Mouse (Mus musculus): ENCODE measurements around the gene Vps45. TPM values are rescaled to one million over a fixed set of nuclear protein-coding genes. Genes with fewer than 3 reads are reported as not detected.
A peak's percentile ranks its signal among the peaks of the same experiment; 100 is the strongest.
"Not testable (repeated sequence)": the region's sequence is repeated elsewhere in the genome, so short reads cannot be mapped to it uniquely, and the experiment has no call there.

Gene Vps45
- total RNA-seq, 2 experiments from 2014 or later, result 41.8 to 47.1 TPM

DNA sequence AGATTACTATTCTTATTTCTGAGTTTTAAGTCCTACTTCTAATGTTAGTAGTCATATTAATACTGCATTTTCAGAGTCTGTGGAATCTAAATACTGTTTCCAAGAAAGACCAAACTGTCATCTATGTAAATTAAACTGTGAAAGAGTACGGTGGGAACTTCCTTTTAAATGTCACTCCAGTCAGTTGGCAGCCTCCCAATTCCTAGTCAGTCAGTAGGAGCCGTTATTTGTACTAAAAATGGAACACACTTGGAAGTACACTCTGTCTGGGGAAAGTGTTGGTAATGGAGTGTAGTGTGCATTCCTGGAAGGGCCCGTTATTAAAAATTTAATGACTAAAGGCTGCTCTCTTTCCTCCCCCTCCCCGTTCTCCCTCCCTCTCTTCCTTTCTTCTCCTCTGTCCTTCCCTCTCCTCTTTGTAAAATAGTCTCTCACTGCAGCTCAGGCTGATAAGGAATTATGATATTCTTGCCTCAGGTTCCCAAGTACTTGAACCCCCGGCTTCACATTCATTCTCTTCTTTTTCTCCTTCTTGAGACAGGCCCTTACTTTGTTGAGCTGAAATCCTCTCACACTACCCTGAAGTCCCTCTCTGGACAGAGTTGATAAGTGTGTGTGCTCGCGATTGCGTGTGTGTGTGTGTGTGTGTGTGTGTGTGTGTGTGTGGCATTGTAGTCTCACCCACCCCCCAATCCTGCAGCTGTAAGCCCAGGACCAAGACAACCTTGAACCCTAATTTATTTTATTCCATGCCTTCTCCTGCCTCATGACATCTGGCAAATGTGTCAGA is 100.7 kb downstream of the Vps45 start:
- intact Hi-C loops (cut with DNase I), result no loop called here
- peak; percentile 57 to 59 for DNase-seq (ENCODE audit: low spot score in 2 of 2)

GRCm38 (mm10) chr3:95955318-95955717 is 102.9 kb downstream of the Vps45 start:
- intact Hi-C loops (cut with DNase I), result no loop called here
- DNase-seq (ENCODE audit: low spot score in 2 of 2), result no peak

DNA sequence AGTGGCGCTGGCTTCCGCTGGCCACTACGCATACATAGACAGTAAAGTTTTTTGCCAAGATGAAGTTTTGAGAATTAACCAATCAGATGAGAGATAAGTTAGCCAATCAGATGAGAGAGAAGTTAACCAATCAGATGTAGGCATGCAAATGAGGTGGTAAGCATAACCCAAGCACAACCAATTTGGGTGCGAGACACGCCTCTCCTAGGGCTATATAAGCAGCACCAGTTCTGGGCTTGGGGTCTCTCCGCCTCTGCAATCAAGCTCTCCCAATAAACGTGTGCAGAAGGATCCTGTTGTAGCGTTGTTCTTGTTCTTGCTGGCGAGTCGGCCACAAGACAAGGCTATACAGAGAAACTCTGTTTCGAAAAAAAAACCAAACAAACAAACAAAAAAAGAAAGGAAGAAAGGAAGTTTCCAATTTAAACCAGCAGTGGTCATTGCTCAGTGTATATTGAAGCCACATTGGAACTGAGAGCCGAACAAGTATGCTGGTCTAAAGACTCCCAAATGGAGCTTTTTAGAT is 103.6 kb downstream of the Vps45 start:
- intact Hi-C loops (cut with DNase I); DNase-seq (ENCODE audit: low spot score in 2 of 2): not testable (repeated sequence)

DNA sequence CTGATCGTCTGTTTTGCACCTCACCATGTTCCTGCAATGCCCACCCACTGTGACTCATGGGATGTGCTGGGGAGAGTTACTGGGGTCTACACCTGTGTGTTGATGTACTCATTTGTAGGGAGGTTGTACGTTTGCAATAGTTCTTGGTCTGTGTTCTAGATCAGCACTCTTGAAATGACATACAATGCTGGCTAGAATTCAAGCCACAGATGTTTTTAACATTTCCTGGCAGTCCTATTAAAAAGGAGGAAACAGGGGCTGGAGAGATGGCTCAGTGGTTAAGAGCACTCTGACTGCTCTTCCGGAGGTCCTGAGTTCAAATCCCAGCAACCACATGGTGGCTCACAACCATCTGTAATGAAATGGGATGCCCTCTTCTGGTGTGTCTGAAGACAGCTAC is 104.7 kb downstream of the Vps45 start:
- intact Hi-C loops (cut with DNase I), result no loop called here
- no peak for DNase-seq (ENCODE audit: low spot score in 2 of 2)

DNA sequence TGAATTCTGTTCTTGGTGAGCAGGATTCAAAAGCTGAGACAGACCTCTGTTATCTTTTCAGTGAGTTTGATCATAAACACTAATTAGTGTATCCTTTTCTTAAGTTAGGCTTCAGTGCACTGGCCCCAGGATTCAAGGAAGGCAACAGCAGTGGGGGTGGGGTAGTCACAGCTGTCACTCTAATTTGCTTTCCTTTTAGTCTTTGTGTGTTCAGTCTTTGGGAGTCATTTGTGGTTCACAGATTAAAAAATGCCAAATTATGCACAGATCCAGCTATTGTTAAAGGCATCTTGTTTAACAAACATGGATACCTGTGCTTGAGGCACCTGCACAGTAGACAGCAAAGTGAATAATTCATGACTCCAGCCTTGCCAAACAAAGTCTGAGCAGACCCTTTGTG is 105.2 kb downstream of the Vps45 start:
- intact Hi-C loops (cut with DNase I), result no loop called here
- DNase-seq (ENCODE audit: low spot score in 2 of 2), result no peak

DNA sequence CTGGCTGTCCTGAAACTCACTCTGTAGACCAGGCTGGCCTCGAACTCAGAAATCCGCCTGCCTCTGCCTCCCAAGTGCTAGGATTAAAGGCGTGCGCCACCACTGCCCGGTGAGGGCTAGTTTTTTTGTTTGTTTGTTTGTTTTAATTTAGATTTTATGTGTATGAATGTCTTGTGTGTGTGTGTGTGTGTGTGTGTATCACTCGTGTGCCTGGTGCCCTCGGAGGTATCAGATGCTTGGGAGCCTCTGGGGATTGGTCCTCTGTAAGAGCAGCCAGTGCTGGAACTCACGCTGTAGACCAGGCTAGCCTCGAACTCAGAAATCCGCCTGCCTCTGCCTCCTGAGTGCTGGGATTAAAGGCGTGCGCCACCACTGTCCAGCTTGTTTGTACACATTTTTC is 106.7 kb downstream of the Vps45 start:
- intact Hi-C loops (cut with DNase I), result loop anchor here (2.0 kb wide), 1 partner anchor 21 kb away; no protein-coding TSS in a partner anchor
- not testable (repeated sequence) for DNase-seq (ENCODE audit: low spot score in 2 of 2)

DNA sequence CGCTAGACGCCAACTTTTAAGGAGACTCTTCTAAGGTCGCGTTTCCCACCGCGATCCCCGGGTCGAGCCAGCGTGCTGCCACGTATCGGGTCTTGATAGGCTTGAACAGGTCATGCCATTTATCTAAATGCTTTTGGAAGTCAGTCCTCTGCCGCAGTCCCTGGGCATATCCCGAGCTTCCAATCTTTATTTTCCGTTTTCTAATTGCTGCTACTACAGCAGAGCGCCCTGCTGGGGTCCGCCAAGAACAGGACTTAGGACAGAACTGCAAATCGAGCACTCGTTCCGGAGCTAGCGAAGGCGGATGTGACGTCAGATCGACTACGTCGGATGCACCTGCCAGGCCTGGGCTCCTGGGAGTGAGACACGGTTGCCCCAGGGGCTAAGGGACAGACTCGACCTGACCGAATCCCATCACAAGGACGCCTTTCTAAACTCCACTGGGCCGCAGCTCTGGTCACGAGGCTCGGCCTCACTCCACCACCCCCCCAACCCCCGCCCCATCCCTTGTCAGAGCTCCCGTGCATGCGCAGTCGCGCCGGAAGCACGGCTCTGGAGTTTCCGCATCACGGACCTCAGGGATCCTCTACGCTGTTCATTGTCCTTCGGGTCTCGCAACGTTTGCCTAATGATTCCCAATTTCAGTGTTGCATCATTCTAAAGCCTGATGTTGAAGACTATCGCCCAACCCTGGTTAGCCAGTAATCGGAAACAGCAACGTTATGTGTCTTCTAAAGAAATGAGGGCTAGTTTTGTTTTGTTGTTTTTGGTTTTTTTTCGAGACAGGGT is 107.3 kb downstream of the Vps45 start:
- peak; percentile 94 to 95 for DNase-seq (ENCODE audit: low spot score in 2 of 2)
- intact Hi-C loops (cut with DNase I), result loop anchor here (2.0 kb wide), 1 partner anchor 20 kb away; no protein-coding TSS in a partner anchor

Other genes starting within 250 kb of the Vps45 start
- gene Rprd2, start 239.6 kb downstream of the Vps45 start, total RNA-seq (2021), result 10 to 100 TPM; 65.2 to 69.4 TPM
- 10 to 100 TPM; 32.2 to 34.3 TPM for gene Prpf3, start 202.6 kb downstream of the Vps45 start, total RNA-seq (2021)
- gene Mrps21, start 186.9 kb downstream of the Vps45 start, total RNA-seq (2021), result 100 to 1,000 TPM; 153 to 158 TPM
- 10 to 100 TPM; 13.0 to 21.3 TPM for gene Ciart, start 176.2 kb downstream of the Vps45 start, total RNA-seq (2021)
- 1 to 10 TPM; 4.5 to 5.8 TPM for gene BC028528, start 166.5 kb downstream of the Vps45 start, total RNA-seq (2021)
- 10 to 100 TPM; 69.0 to 78.5 TPM for gene Aph1a, start 164.5 kb downstream of the Vps45 start, total RNA-seq (2021)
- gene Car14, start 153.8 kb downstream of the Vps45 start, total RNA-seq (2021), result 10 to 100 TPM in 1 of 2 experiments, 1 to 10 TPM in 1; 9.3 to 10.1 TPM
- gene Anp32e, start 129.2 kb downstream of the Vps45 start, total RNA-seq (2021), result 100 to 1,000 TPM in 1 of 2 experiments, 10 to 100 TPM in 1; 95.1 to 109 TPM
- gene Plekho1, start 62.5 kb downstream of the Vps45 start, total RNA-seq (2021), result 10 to 100 TPM; 71.6 to 84.8 TPM
- 10 to 100 TPM; 24.6 to 27.7 TPM for gene Otud7b, start 46.1 kb upstream of the Vps45 start, total RNA-seq (2021)
- gene Mtmr11, start 103.5 kb upstream of the Vps45 start, total RNA-seq (2021), result 1 to 10 TPM; 6.4 to 6.8 TPM
- gene Sf3b4, start 113.9 kb upstream of the Vps45 start, total RNA-seq (2021), result 10 to 100 TPM; 39.6 to 43.4 TPM
- 100 to 1,000 TPM; 429 to 435 TPM for gene Sv2a, start 122.7 kb upstream of the Vps45 start, total RNA-seq (2021)
- 10 to 100 TPM; 15.6 to 16.9 TPM for gene Bola1, start 161.2 kb upstream of the Vps45 start, total RNA-seq (2021)
- gene Hist2h2ab, start 161.4 kb upstream of the Vps45 start, total RNA-seq (2021), result 1 to 10 TPM; 4.8 to 8.9 TPM
- 10 to 100 TPM; 18.3 to 24.3 TPM for gene Hist2h2ac, start 162.4 kb upstream of the Vps45 start, total RNA-seq (2021)
- 1 to 10 TPM; 5.4 to 5.9 TPM for gene Hist2h2be, start 162.7 kb upstream of the Vps45 start, total RNA-seq (2021)
- 1 to 10 TPM; 5.6 to 7.5 TPM for gene Hist2h3c2, start 180.7 kb upstream of the Vps45 start, total RNA-seq (2021)
- 100 to 1,000 TPM; 158 to 179 TPM for gene Hist2h2aa2, start 181.8 kb upstream of the Vps45 start, total RNA-seq (2021)
- 1 to 10 TPM; 6.9 to 9.0 TPM for gene Hist2h2aa1, start 187.0 kb upstream of the Vps45 start, total RNA-seq (2021)
- gene Hist2h3c1, start 188.2 kb upstream of the Vps45 start, total RNA-seq (2021), result not detected
- gene Hist2h4, start 204.8 kb upstream of the Vps45 start, total RNA-seq (2021), result 10 to 100 TPM; 25.6 to 30.9 TPM
- gene Hist2h3b, start 210.2 kb upstream of the Vps45 start, total RNA-seq (2021), result 10 to 100 TPM; 41.5 to 49.1 TPM
- 100 to 1,000 TPM; 102 to 120 TPM for gene Hist2h2bb, start 211.3 kb upstream of the Vps45 start, total RNA-seq (2021)
- 1 to 10 TPM; 2.3 to 2.8 TPM for gene Fcgr1, start 235.5 kb upstream of the Vps45 start, total RNA-seq (2021)

Data from left cerebral cortex, postnatal 25 days (tissue).